Mouse (Mus musculus): Measurements from ENCODE around the gene Ap2a1. TPM values are rescaled to one million over a fixed set of nuclear protein-coding genes. Genes with fewer than 3 reads are reported as not detected.

The Ap2a1 gene
- polyA plus RNA-seq, 1 experiment = 216 TPM

- WGBS = 80% methylated on average over 11 of the region's 11 CpGs
- no peaks in the 10 kb centered on the region for H3K27me3 ChIP-seq (ENCODE audit: control insufficient read depth, insufficient read depth, low read length)
- DNase-seq = no peak
- no peak for TF ChIP-seq CTCF (IDR thresholded peaks at IDR 0.05; ENCODE audit: borderline replicate concordance, insufficient read depth, low read depth, low read length)
- TF ChIP-seq POLR2A (IDR thresholded peaks at IDR 0.05; ENCODE audit: borderline replicate concordance, insufficient read depth, low read length) = no peak
- H3K27ac ChIP-seq (ENCODE audit: insufficient read depth, low read length) = no peak overlapping the region; the same call in 1 of the 2 replicates
- no peak overlapping the region for H3K4me3 ChIP-seq (replicated peaks; ENCODE audit: insufficient read depth, low read depth, low read length)
- H3K4me1 ChIP-seq (ENCODE audit: control insufficient read depth, insufficient read depth, low read length) = peaks cover 10% of the 10 kb centered on the region
Observed at GRCm38 (mm10) chr7:44900632-44901031, 28.7 kb downstream of the Ap2a1 start.

GRCm38 (mm10) chr7:44898607-44899006 is 30.7 kb downstream of the Ap2a1 start:
- 28% methylated on average over 19 of the region's 19 CpGs for WGBS
- peak; percentile 41 to 45 for DNase-seq
- Histone ChIP-seq H3K27me3 (ENCODE audit: control insufficient read depth, insufficient read depth, low read length) (no peaks in the 10 kb centered on the region), H3K4me3 (replicated peaks; ENCODE audit: insufficient read depth, low read depth, low read length) (no peak overlapping the region), H3K27ac (ENCODE audit: insufficient read depth, low read length) (no peak overlapping the region), H3K4me1 (ENCODE audit: control insufficient read depth, insufficient read depth, low read length) (peaks cover 13% of the 10 kb centered on the region)
- peak; percentile 39; the same call in 1 of the 2 replicates for TF ChIP-seq CTCF (IDR thresholded peaks at IDR 0.05; ENCODE audit: borderline replicate concordance, insufficient read depth, low read depth, low read length)
- TF ChIP-seq POLR2A (IDR thresholded peaks at IDR 0.05; ENCODE audit: borderline replicate concordance, insufficient read depth, low read length) = no peak

- no peaks in the 10 kb centered on the region for H3K27me3 ChIP-seq (ENCODE audit: control insufficient read depth, insufficient read depth, low read length)
- peak overlapping the region; percentile 14; the same call in 1 of the 2 replicates for H3K27ac ChIP-seq (ENCODE audit: insufficient read depth, low read length)
- 12% methylated on average over 10 of the region's 10 CpGs for WGBS
- TF ChIP-seq POLR2A (IDR thresholded peaks at IDR 0.05; ENCODE audit: borderline replicate concordance, insufficient read depth, low read length) (no peak), CTCF (IDR thresholded peaks at IDR 0.05; ENCODE audit: borderline replicate concordance, insufficient read depth, low read depth, low read length) (no peak)
- peak overlapping the region; percentile 66 for H3K4me3 ChIP-seq (replicated peaks; ENCODE audit: insufficient read depth, low read depth, low read length)
- peaks cover 13% of the 10 kb centered on the region for H3K4me1 ChIP-seq (ENCODE audit: control insufficient read depth, insufficient read depth, low read length)
- DNase-seq = peak in 1 of 2 experiments; percentile 33
Observed at GRCm38 (mm10) chr7:44896499-44896898, 32.8 kb downstream of the Ap2a1 start.

- TF ChIP-seq CTCF (IDR thresholded peaks at IDR 0.05; ENCODE audit: borderline replicate concordance, insufficient read depth, low read depth, low read length) (peak; percentile 63; the same call in 1 of the 2 replicates), POLR2A (IDR thresholded peaks at IDR 0.05; ENCODE audit: borderline replicate concordance, insufficient read depth, low read length) (peak; percentile 50; the same call in 1 of the 2 replicates)
- H3K27me3 ChIP-seq (ENCODE audit: control insufficient read depth, insufficient read depth, low read length) = no peaks in the 10 kb centered on the region
- peak; percentile 91 to 94 for DNase-seq
- H3K4me1 ChIP-seq (ENCODE audit: control insufficient read depth, insufficient read depth, low read length) = peaks cover 18% of the 10 kb centered on the region
- under 1% methylated on average over 34 of the region's 34 CpGs for WGBS
- peak within 1 kb of the TSS; percentile 14; the same call in 1 of the 2 replicates for H3K27ac ChIP-seq (ENCODE audit: insufficient read depth, low read length)
- peak within 1 kb of the TSS; percentile 66 for H3K4me3 ChIP-seq (replicated peaks; ENCODE audit: insufficient read depth, low read depth, low read length)
Observed at GRCm38 (mm10) chr7:44895593-44896434, 33.5 kb downstream of the Ap2a1 start, which contains the start of gene Fuz. Gene Fuz (plus strand): TSS chr7:44896079.

- peak overlapping the region; percentile 66 for H3K4me3 ChIP-seq (replicated peaks; ENCODE audit: insufficient read depth, low read depth, low read length)
- H3K27ac ChIP-seq (ENCODE audit: insufficient read depth, low read length) = no peak overlapping the region; the same call in 1 of the 2 replicates
- H3K4me1 ChIP-seq (ENCODE audit: control insufficient read depth, insufficient read depth, low read length) = peaks cover 24% of the 10 kb centered on the region
- H3K27me3 ChIP-seq (ENCODE audit: control insufficient read depth, insufficient read depth, low read length) = no peaks in the 10 kb centered on the region
- DNase-seq = no peak
- 2% methylated on average over 7 of the region's 7 CpGs for WGBS
- TF ChIP-seq CTCF (IDR thresholded peaks at IDR 0.05; ENCODE audit: borderline replicate concordance, insufficient read depth, low read depth, low read length) = no peak
- TF ChIP-seq POLR2A (IDR thresholded peaks at IDR 0.05; ENCODE audit: borderline replicate concordance, insufficient read depth, low read length) = no peak
Observed at GRCm38 (mm10) chr7:44895206-44895592, 34.1 kb downstream of the Ap2a1 start.

GRCm38 (mm10) chr7:44894175-44894574 is 35.1 kb downstream of the Ap2a1 start:
- WGBS = 86% methylated on average over 3 of the region's 3 CpGs
- DNase-seq = no peak
- H3K27ac ChIP-seq (ENCODE audit: insufficient read depth, low read length) = no peak overlapping the region
- H3K4me1 ChIP-seq (ENCODE audit: control insufficient read depth, insufficient read depth, low read length) = peaks cover 25% of the 10 kb centered on the region
- H3K4me3 ChIP-seq (replicated peaks; ENCODE audit: insufficient read depth, low read depth, low read length) = no peak overlapping the region
- TF ChIP-seq POLR2A (IDR thresholded peaks at IDR 0.05; ENCODE audit: borderline replicate concordance, insufficient read depth, low read length) = no peak
- TF ChIP-seq CTCF (IDR thresholded peaks at IDR 0.05; ENCODE audit: borderline replicate concordance, insufficient read depth, low read depth, low read length) = no peak
- no peaks in the 10 kb centered on the region for H3K27me3 ChIP-seq (ENCODE audit: control insufficient read depth, insufficient read depth, low read length)

- Histone ChIP-seq H3K27me3 (ENCODE audit: control insufficient read depth, insufficient read depth, low read length) (no peaks in the 10 kb centered on the region), H3K27ac (ENCODE audit: insufficient read depth, low read length) (no peak overlapping the region), H3K4me3 (replicated peaks; ENCODE audit: insufficient read depth, low read depth, low read length) (no peak overlapping the region), H3K4me1 (ENCODE audit: control insufficient read depth, insufficient read depth, low read length) (peaks cover 30% of the 10 kb centered on the region)
- TF ChIP-seq CTCF (IDR thresholded peaks at IDR 0.05; ENCODE audit: borderline replicate concordance, insufficient read depth, low read depth, low read length) (no peak), POLR2A (IDR thresholded peaks at IDR 0.05; ENCODE audit: borderline replicate concordance, insufficient read depth, low read length) (no peak)
- under 1% methylated on average over 8 of the region's 8 CpGs for WGBS
- no peak for DNase-seq
Observed at GRCm38 (mm10) chr7:44893197-44893596, 36.1 kb downstream of the Ap2a1 start.
